Mouse (Mus musculus) retina, embryonic 14.5 days (tissue): Measurements from ENCODE around the gene Umod.

Source experiments
- DNase-seq: peaks from one replicate; pipeline ENCODE4 v3.0.0-alpha.2; 2015; ENCODE audit warnings: low spot score

The Umod gene

GRCm38 (mm10) chr7:119441938-119442337 is 37.1 kb downstream of the Umod start:
- no peak for DNase-seq

GRCm38 (mm10) chr7:119427180-119427616 is 51.9 kb downstream of the Umod start:
- DNase-seq = peak; percentile 84

- DNase-seq = peak; percentile 56
These were observed 58.4 kb downstream of the Umod start for GRCm38 (mm10) chr7:119420730-119421129.

GRCm38 (mm10) chr7:119418523-119418922 is 60.6 kb downstream of the Umod start:
- no peak for DNase-seq
